Mouse (Mus musculus): Measurements from ENCODE around the gene Phf7.

- TF ChIP-seq EP300 (IDR thresholded peaks at IDR 0.05; ENCODE audit: low read depth): no peak
- no peak for TF ChIP-seq CTCF (IDR thresholded peaks at IDR 0.05; ENCODE audit: low read depth)
These were observed 13.8 kb downstream of the Phf7 start for GRCm38 (mm10) chr14:31237101-31237882.

Data from liver, embryonic 14.5 days (tissue).